Mouse (Mus musculus): ENCODE data around the gene Ncs1.

DNA sequence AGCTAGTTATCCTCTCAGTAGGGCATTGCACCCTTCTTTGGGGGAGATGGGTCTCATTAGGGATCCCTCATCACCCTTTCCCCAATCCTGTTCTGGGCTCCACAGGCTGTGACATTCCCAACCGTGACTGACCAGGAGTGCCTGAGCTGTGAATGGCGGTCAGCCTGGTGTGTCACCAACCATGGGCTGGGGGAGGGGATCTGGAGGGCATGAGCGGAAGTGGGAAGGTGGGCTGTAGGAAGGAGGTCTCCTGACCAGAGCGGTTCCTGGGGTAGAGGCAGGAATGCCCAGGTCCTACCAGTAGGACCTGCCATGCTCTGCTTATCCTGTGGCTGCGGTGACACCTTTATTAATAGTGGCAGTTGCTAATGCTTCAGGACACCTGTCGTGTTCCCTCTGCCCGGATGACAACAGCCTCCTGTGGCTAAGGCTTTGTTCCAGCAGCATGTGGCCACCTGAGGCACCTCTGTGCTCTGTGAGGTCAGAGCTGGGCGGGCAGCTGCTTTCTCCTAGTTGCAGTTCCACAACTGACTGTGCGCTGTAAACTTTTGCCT, 13.8 kb downstream of the Ncs1 start:
- TF ChIP-seq CTCF (IDR thresholded peaks at IDR 0.05; ENCODE audit: low read depth) (no peak), EP300 (IDR thresholded peaks at IDR 0.05; ENCODE audit: low read depth) (no peak)

Measured in liver, postnatal 0 days (tissue).